Mouse (Mus musculus): Measurements from ENCODE around the gene Ptprn2. TPM values are rescaled to one million over a fixed set of nuclear protein-coding genes. Genes with fewer than 3 reads are reported as not detected.
A peak's percentile ranks its signal among the peaks of the same experiment; 100 is the strongest.

Ptprn2 gene
- polyA plus RNA-seq, 1 experiment from 2014 or later, result 0.09 TPM

- DNase-seq (ENCODE audit: low spot score), result peak; percentile 57
- no peaks in the 10 kb centered on the region for H3K36me3 ChIP-seq
- H3K4me1 ChIP-seq, result peaks cover 63% of the 10 kb centered on the region
- 4% methylated on average over 27 of the region's 28 CpGs for WGBS
- H3K9me3 ChIP-seq (replicated peaks), result no peaks in the 10 kb centered on the region
- no peak overlapping the region for H3K27ac ChIP-seq
- H3K27me3 ChIP-seq (ENCODE audit: low read depth, poor library complexity, severe bottlenecking), result peaks cover 96% of the 10 kb centered on the region
- peak overlapping the region; percentile 77 for H3K4me3 ChIP-seq
Observed at GRCm38 (mm10) chr12:117152366-117153165, 667.0 kb downstream of the Ptprn2 start.

- Histone ChIP-seq H3K9me3 (replicated peaks) (no peaks in the 10 kb centered on the region), H3K4me3 (peak overlapping the region; percentile 77), H3K4me1 (peaks cover 63% of the 10 kb centered on the region), H3K36me3 (no peaks in the 10 kb centered on the region), H3K27me3 (ENCODE audit: low read depth, poor library complexity, severe bottlenecking) (peaks cover 100% of the 10 kb centered on the region), H3K27ac (no peak overlapping the region)
- WGBS, result 2% methylated on average over 8 of the region's 8 CpGs
- no peak for DNase-seq (ENCODE audit: low spot score)
Observed at GRCm38 (mm10) chr12:117153166-117153480, 667.6 kb downstream of the Ptprn2 start.

GRCm38 (mm10) chr12:117153671-117154355, 668.3 kb downstream of the Ptprn2 start:
- Histone ChIP-seq H3K27me3 (ENCODE audit: low read depth, poor library complexity, severe bottlenecking) (peaks cover 100% of the 10 kb centered on the region), H3K27ac (peak overlapping the region; percentile 82), H3K9me3 (replicated peaks) (no peaks in the 10 kb centered on the region), H3K4me1 (peaks cover 63% of the 10 kb centered on the region), H3K36me3 (no peaks in the 10 kb centered on the region), H3K4me3 (peak overlapping the region; percentile 77)
- DNase-seq (ENCODE audit: low spot score), result peak; percentile 76
- WGBS, result 0% methylated on average over 72 of the region's 73 CpGs

GRCm38 (mm10) chr12:117154356-117155243, 669.1 kb downstream of the Ptprn2 start:
- H3K27me3 ChIP-seq (ENCODE audit: low read depth, poor library complexity, severe bottlenecking), result peaks cover 100% of the 10 kb centered on the region
- under 1% methylated on average over 27 of the region's 27 CpGs for WGBS
- peak overlapping the region; percentile 82 for H3K27ac ChIP-seq
- no peaks in the 10 kb centered on the region for H3K36me3 ChIP-seq
- H3K4me3 ChIP-seq, result peak overlapping the region; percentile 77
- H3K9me3 ChIP-seq (replicated peaks), result no peaks in the 10 kb centered on the region
- peak; percentile 50 for DNase-seq (ENCODE audit: low spot score)
- peaks cover 67% of the 10 kb centered on the region for H3K4me1 ChIP-seq

- Histone ChIP-seq H3K4me1 (peaks cover 75% of the 10 kb centered on the region), H3K4me3 (peak overlapping the region; percentile 77), H3K36me3 (no peaks in the 10 kb centered on the region), H3K27me3 (ENCODE audit: low read depth, poor library complexity, severe bottlenecking) (peaks cover 100% of the 10 kb centered on the region), H3K9me3 (replicated peaks) (no peaks in the 10 kb centered on the region), H3K27ac (peak overlapping the region; percentile 44; the same call in 1 of the 2 replicates)
- 1% methylated on average over 33 of the region's 33 CpGs for WGBS
- DNase-seq (ENCODE audit: low spot score), result peak; percentile 57
Observed at GRCm38 (mm10) chr12:117155307-117156220, 670.0 kb downstream of the Ptprn2 start.

GRCm38 (mm10) chr12:117156256-117156655, 670.7 kb downstream of the Ptprn2 start:
- 17% methylated on average over 5 of the region's 5 CpGs for WGBS
- Histone ChIP-seq H3K27ac (no peak overlapping the region), H3K4me3 (no peak overlapping the region; the same call in 1 of the 2 replicates), H3K4me1 (peaks cover 75% of the 10 kb centered on the region), H3K9me3 (replicated peaks) (no peaks in the 10 kb centered on the region), H3K36me3 (no peaks in the 10 kb centered on the region), H3K27me3 (ENCODE audit: low read depth, poor library complexity, severe bottlenecking) (peaks cover 100% of the 10 kb centered on the region)
- peak; percentile 47 for DNase-seq (ENCODE audit: low spot score)

- H3K9me3 ChIP-seq (replicated peaks), result no peaks in the 10 kb centered on the region
- no peak for DNase-seq (ENCODE audit: low spot score)
- WGBS, result 67% methylated on average over 3 of the region's 3 CpGs
- no peaks in the 10 kb centered on the region for H3K36me3 ChIP-seq
- no peak overlapping the region for H3K4me3 ChIP-seq
- H3K4me1 ChIP-seq, result peaks cover 74% of the 10 kb centered on the region
- H3K27ac ChIP-seq, result no peak overlapping the region
- H3K27me3 ChIP-seq (ENCODE audit: low read depth, poor library complexity, severe bottlenecking), result peaks cover 100% of the 10 kb centered on the region
Observed at GRCm38 (mm10) chr12:117156786-117157185, 671.3 kb downstream of the Ptprn2 start.

GRCm38 (mm10) chr12:117157249-117157648, 671.7 kb downstream of the Ptprn2 start:
- DNase-seq (ENCODE audit: low spot score), result no peak
- Histone ChIP-seq H3K27ac (no peak overlapping the region), H3K27me3 (ENCODE audit: low read depth, poor library complexity, severe bottlenecking) (peaks cover 100% of the 10 kb centered on the region), H3K36me3 (no peaks in the 10 kb centered on the region), H3K4me3 (no peak overlapping the region), H3K9me3 (replicated peaks) (no peaks in the 10 kb centered on the region), H3K4me1 (peaks cover 69% of the 10 kb centered on the region)
- WGBS, result 66% methylated on average over 2 of the region's 2 CpGs

- DNase-seq (ENCODE audit: low spot score), result no peak
- 18% methylated on average over 9 of the region's 9 CpGs for WGBS
- no peak overlapping the region for H3K4me3 ChIP-seq
Observed at GRCm38 (mm10) chr12:117157660-117158386, 672.3 kb downstream of the Ptprn2 start.

GRCm38 (mm10) chr12:117158950-117159668, 673.6 kb downstream of the Ptprn2 start:
- Histone ChIP-seq H3K36me3 (no peaks in the 10 kb centered on the region), H3K27ac (0 out of 2 replicates have a peak overlapping the region, but pooled peaks have one; percentile 48), H3K27me3 (ENCODE audit: low read depth, poor library complexity, severe bottlenecking) (peaks cover 95% of the 10 kb centered on the region), H3K9me3 (replicated peaks) (no peaks in the 10 kb centered on the region), H3K4me3 (peak overlapping the region; percentile 45; the same call in 1 of the 2 replicates), H3K4me1 (peaks cover 50% of the 10 kb centered on the region)
- WGBS, result 12% methylated on average over 17 of the region's 17 CpGs
- peak; percentile 46 for DNase-seq (ENCODE audit: low spot score)

More at GRCm38 (mm10) chr12:117157660-117158386, 672.3 kb downstream of the Ptprn2 start:
- Histone ChIP-seq H3K9me3 (replicated peaks) (no peaks in the 10 kb centered on the region), H3K4me1 (peaks cover 63% of the 10 kb centered on the region), H3K36me3 (no peaks in the 10 kb centered on the region), H3K27ac (no peak overlapping the region), H3K27me3 (ENCODE audit: low read depth, poor library complexity, severe bottlenecking) (peaks cover 100% of the 10 kb centered on the region)
